Mouse (Mus musculus): ENCODE measurements around the gene Akap7.

GRCm38 (mm10) chr10:25285100-25285811 lies 22.4 kb downstream of the Akap7 start:
- no peak for TF ChIP-seq CTCF (IDR thresholded peaks at IDR 0.05; ENCODE audit: control insufficient read depth, insufficient read depth, insufficient replicate concordance, low read depth, low read length)
- no peak for TF ChIP-seq POLR2A (IDR thresholded peaks at IDR 0.05; ENCODE audit: control insufficient read depth, low read depth, low read length)

Data from testis, adult 2 months (tissue).